In the genomic region with DNA sequence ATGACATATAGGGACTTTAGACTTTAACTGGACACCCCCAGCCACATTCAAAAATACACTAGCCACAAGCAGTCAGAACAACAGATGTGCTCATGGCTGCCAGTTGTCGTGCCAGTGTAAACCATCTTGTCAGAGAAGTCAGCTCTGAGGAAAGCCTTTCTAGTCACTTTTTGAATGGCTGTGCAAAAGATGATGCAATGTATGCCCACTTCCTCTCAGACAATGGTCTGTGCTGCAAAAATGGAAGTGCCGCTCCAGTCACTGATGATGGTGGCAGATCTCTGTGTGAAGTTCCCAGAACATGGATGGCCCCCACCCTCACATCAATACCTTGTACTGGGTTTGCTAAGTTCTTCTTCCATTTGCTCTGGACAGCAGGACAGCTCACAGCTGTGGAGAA, we compare ENCODE assay signal across 16 mouse cellular contexts.
"Had no signal": no experiment of that assay in that cellular context is flagged by ENCODE, and none has a peak within 500 bp of the region (broad histone marks: within the 10 kb centered on the region; RNA-seq: fewer than 3 reads in every experiment).

No protein-coding gene starts in this region.

- DNase-seq: kidney, adult 11 months; kidney, adult 9 months; kidney, postnatal 36 days; layer of hippocampus, postnatal 36 days; liver; liver, embryonic 13.5 days; liver, postnatal 0 days; lung, postnatal 36 days; thymus, adult 18-20 months; thymus, postnatal 25 days had no signal

- H3K4me3 ChIP-seq: limb, embryonic 12.5 days; liver, embryonic 13.5 days; lung, embryonic 15.5 days; midbrain, embryonic 12.5 days; neural tube, embryonic 15.5 days had no signal

- H3K4me2 ChIP-seq: limb, embryonic 12.5 days; liver, embryonic 13.5 days; lung, embryonic 15.5 days; midbrain, embryonic 12.5 days; neural tube, embryonic 15.5 days had no signal

- H3K9me3 ChIP-seq: limb, embryonic 12.5 days; liver, embryonic 13.5 days; lung, embryonic 15.5 days; midbrain, embryonic 12.5 days; neural tube, embryonic 15.5 days had no signal

- H3K4me1 ChIP-seq: limb, embryonic 12.5 days; liver, embryonic 13.5 days; lung, embryonic 15.5 days; midbrain, embryonic 12.5 days; neural tube, embryonic 15.5 days had no signal

- ATAC-seq: liver, postnatal 0 days; midbrain, embryonic 16.5 days had no signal

- H3K36me3 ChIP-seq: limb, embryonic 12.5 days; liver, embryonic 13.5 days; lung, embryonic 15.5 days; midbrain, embryonic 12.5 days; neural tube, embryonic 15.5 days had no signal

- H3K9ac ChIP-seq: limb, embryonic 12.5 days; liver, embryonic 13.5 days; liver, postnatal 0 days; lung, embryonic 15.5 days; midbrain, embryonic 12.5 days; neural tube, embryonic 15.5 days had no signal

- H3K27ac ChIP-seq: kidney, postnatal 0 days; limb, embryonic 12.5 days; liver, embryonic 13.5 days; lung, embryonic 15.5 days; midbrain, embryonic 12.5 days; neural tube, embryonic 15.5 days had no signal

- H3K27me3 ChIP-seq: lung, embryonic 15.5 days had no signal
